Mouse (Mus musculus) embryonic fibroblast, embryonic 13.5 days (primary cell): Measurements from ENCODE around the gene Slc4a4. TPM values are rescaled to one million over a fixed set of nuclear protein-coding genes. Genes with fewer than 3 reads are reported as not detected.
"Not testable (repeated sequence)": the region's sequence is repeated elsewhere in the genome, so short reads cannot be mapped to it uniquely, and the experiment has no call there.

Experiments used
- H3K27ac ChIP-seq: 2 replicates; pipeline ENCODE4 v1.5.1; 2012; ENCODE audit warnings: low read length, control low read depth, inconsistent platforms; ENCODE audit not compliant: insufficient read depth
- H3K4me1 ChIP-seq: 2 replicates; pipeline ENCODE4 v1.6.1; 2011; ENCODE audit warnings: low read length; ENCODE audit not compliant: control insufficient read depth, insufficient read depth
- H3K4me3 ChIP-seq: 2 replicates; pipeline ENCODE4 v1.5.1; 2011; ENCODE audit warnings: mild to moderate bottlenecking, control low read depth, low read length; ENCODE audit not compliant: insufficient read depth
- CTCF ChIP-seq: IDR thresholded peaks from 2 replicates; pipeline ENCODE4 v1.5.1; 2011; ENCODE audit warnings: mild to moderate bottlenecking, control low read depth, low read length, moderate library complexity, borderline replicate concordance; ENCODE audit not compliant: insufficient read depth
- POLR2A ChIP-seq: IDR thresholded peaks from 2 replicates; pipeline ENCODE4 v1.6.1; 2011; ENCODE audit warnings: low read depth, mild to moderate bottlenecking, control low read depth, low read length, moderate library complexity
- polyA plus RNA-seq: library from polyadenylated mRNA; stranded (reverse); fragments of >200 nt; gene quantifications from 2 replicates; pipeline ENCODE4 v1.2.4, GENCODE M21; 2011; ENCODE audit warnings: low read depth; ENCODE audit not compliant: missing spikeins, insufficient read length

Slc4a4 gene
- polyA plus RNA-seq, 1 experiment, result 6.6 TPM

DNA sequence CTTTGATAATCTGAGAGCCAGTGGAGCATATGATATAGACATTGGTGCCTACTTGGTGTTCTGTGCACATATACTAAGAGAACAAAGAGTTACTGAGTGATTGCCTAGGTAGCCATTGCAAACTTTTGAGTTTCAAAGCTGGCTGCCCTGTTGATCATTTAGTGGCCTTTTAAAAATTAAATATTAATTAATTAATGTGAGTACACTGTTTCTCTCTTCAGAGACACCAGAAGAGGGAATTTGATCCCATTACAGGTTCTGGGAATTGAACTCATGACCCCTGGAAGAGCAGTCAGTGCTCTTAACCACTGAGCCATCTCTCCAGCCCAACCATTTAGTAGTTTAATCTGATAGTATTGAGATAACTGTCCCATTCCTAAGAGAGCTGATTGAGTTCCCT lies 209.8 kb downstream of the Slc4a4 start:
- no peaks in the 10 kb centered on the region for H3K4me1 ChIP-seq
- no peak overlapping the region for H3K27ac ChIP-seq
- no peak overlapping the region for H3K4me3 ChIP-seq
- TF ChIP-seq POLR2A (no peak), CTCF (no peak)

DNA sequence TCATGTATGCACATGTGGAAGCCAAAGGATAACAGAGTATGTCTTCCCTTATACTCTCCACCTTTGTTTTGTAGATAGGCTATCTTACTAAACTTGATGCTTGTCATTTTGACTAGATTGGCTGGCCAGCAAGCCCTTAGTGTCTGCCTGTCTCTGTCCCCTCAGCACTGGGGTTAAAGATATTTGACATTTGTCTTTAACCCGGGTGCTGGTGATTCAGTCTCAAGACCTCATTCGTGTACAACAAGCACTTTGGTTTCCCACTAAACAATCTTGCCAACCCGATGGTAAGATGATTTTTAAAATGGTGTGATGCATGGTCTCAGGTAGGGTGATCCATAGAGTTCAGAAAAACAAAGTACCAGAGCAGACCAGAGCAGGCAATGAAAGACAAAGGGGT lies 210.7 kb downstream of the Slc4a4 start:
- TF ChIP-seq POLR2A (no peak), CTCF (no peak)
- Histone ChIP-seq H3K27ac (no peak overlapping the region), H3K4me3 (no peak overlapping the region), H3K4me1 (no peaks in the 10 kb centered on the region)

DNA sequence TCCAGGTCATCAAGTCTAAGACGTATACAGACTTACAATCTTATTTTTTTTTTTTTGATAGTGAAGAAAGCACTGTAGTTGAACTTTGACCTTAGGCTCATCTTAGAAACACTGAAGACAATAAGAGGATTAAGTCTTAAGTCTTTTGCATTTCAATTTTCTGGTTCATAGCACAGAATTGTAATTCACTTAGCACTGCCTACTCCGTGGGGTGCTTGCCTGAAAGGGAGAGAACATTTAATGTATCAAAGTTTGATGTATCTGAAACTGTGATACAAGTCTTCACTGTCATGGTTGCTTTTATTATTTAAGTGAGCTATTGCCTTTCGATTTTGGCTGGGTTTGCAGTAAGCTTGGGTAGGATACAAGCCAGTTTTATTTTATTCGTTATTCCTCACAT lies 211.5 kb downstream of the Slc4a4 start:
- Histone ChIP-seq H3K4me3 (no peak overlapping the region), H3K27ac (no peak overlapping the region), H3K4me1 (no peaks in the 10 kb centered on the region)
- TF ChIP-seq POLR2A (no peak), CTCF (no peak)

DNA sequence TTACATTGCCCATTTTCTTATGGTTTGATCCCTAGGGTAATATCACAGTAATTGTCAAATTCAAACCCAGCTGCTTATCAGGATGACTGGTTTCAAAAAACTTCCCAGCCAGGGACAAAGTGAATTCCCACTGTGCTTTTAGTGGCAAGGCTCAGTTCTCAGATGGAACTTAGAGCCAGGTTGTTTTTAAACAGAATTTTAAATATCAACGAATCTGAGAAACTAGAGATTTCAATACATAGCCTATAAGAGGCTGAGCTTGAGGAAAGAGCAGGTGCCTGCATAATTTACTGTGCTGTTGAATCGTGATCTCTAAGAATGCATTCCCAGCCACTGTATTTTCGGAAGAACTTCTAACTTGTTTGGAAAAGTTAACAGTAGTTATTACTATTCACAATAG lies 213.3 kb downstream of the Slc4a4 start:
- TF ChIP-seq POLR2A (no peak), CTCF (no peak)
- H3K27ac ChIP-seq, result no peak overlapping the region
- H3K4me1 ChIP-seq, result no peaks in the 10 kb centered on the region
- no peak overlapping the region for H3K4me3 ChIP-seq

DNA sequence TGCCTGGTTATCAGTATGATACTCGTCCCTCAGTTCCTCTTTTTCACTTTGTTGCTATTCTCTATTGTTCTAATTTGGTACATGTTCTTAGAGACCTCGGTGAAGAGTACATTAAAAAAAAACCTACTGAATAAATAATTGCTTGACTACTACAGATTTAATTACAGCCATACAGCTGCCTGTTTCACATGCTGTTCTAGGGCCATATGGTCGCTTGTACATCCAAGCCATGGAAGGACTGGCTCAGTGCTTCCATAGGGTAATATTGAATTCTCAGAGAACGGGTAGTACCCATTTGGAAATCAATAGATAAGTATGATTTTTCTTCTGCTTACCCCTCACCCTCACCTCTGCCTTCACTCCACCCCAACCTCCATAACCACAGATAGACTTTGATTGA lies 215.9 kb downstream of the Slc4a4 start:
- H3K4me3 ChIP-seq, result no peak overlapping the region
- TF ChIP-seq CTCF (no peak), POLR2A (no peak)
- H3K4me1 ChIP-seq, result no peaks in the 10 kb centered on the region
- no peak overlapping the region for H3K27ac ChIP-seq

DNA sequence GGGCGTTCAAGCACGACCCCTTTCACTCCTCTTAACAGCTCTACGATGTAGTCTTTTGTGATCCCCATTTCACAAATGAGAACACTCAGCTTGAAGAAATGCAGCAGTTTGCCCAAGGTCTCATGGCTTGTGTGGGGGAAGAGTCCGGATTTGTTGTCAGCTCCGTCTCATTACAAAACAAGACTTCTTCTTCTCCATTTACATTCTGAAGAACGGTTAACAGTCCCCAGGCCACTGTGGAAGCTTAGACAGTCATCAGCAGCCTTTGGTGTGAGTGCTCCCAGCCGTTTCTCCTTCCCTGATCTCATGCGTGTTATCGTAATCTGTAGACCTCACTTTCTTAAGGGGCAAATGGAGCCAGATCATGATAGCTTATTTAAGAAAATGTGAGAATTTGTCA lies 218.7 kb downstream of the Slc4a4 start:
- Histone ChIP-seq H3K4me3 (no peak overlapping the region), H3K4me1 (no peaks in the 10 kb centered on the region), H3K27ac (no peak overlapping the region)
- TF ChIP-seq CTCF, result no peak
- TF ChIP-seq POLR2A, result no peak

DNA sequence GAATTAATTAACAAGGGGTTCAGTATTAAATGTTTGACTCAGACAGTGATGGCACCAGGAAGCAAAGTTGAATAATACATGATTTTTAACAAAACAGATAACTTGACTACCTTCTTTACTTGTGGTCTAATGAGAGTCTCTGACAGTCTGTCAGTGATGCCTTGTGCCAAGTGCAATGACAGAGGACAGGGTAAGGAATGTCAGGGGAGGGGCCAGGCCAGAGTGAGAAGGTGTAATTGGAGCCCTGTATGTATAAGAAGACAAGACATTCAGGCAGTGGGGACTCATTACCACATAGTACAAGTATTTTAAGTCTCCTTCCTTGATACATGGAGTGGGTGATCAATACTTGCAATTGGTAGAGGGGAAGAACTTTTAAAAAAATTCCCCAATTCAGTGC lies 219.6 kb downstream of the Slc4a4 start:
- no peaks in the 10 kb centered on the region for H3K4me1 ChIP-seq
- H3K27ac ChIP-seq, result no peak overlapping the region
- no peak for TF ChIP-seq CTCF
- no peak overlapping the region for H3K4me3 ChIP-seq

DNA sequence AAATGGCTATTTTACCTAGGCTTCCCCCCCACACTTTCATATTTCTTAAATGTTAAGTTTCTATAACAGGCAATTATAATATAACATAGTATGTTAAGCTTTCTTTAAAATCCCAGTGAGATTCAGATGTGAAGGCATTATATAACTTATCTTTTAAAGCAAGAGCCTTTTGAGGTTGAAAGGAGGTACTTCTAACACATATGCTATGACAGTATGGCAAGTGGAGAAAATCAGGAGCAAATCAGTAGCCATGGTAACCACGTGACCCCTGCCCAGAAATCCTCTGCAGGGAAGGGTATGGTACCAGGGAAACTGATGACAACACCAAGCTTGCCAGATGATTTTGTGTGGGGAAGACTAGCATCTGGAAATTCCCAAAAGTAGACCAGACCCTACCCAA lies 222.2 kb downstream of the Slc4a4 start:
- H3K4me1 ChIP-seq, result no peaks in the 10 kb centered on the region
- no peak overlapping the region for H3K4me3 ChIP-seq
- no peak for TF ChIP-seq CTCF
- TF ChIP-seq POLR2A, result no peak
- H3K27ac ChIP-seq, result no peak overlapping the region

DNA sequence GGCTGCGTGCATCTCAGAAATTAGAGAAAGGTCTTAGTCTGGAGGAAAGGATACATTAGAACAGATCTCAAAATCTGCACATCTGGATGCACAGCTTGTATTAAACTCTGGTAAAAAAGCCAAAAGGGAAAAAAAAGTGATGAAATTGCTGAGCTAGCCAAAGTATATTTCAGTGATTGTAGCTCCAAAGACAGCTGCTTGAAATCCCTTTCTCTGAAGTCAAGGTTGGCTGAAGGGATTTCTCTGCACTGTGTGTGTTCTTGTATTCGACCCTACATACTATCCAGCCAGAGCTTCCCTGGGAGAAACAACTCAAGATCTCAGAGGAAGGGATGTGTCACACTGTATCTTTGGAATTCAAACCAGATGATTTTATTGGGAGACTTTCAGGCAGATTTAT lies 223.2 kb downstream of the Slc4a4 start:
- TF ChIP-seq CTCF (no peak), POLR2A (no peak)
- Histone ChIP-seq H3K4me1 (no peaks in the 10 kb centered on the region), H3K4me3 (no peak overlapping the region), H3K27ac (no peak overlapping the region)

DNA sequence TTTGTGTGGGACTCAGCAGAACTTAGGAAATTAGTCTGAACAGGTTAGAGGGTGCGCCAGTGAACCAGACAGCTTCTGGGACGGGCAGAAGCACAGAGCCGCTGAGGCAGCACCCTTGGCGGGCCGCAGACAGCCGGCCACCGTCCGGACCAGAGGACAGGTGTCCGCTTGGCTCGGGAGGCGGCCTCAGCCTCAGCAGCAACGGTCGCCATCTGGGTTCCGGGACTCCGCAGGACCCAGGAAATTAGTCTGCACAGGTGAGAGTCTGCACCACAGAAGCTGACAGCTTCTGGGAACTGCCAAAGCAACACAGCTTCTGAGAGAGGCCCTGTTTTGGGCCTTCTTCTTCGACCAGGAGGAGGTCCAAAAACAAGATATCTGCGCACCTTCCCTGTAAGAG lies 225.4 kb downstream of the Slc4a4 start:
- H3K4me3 ChIP-seq, H3K27ac ChIP-seq, H3K4me1 ChIP-seq: not testable (repeated sequence)

DNA sequence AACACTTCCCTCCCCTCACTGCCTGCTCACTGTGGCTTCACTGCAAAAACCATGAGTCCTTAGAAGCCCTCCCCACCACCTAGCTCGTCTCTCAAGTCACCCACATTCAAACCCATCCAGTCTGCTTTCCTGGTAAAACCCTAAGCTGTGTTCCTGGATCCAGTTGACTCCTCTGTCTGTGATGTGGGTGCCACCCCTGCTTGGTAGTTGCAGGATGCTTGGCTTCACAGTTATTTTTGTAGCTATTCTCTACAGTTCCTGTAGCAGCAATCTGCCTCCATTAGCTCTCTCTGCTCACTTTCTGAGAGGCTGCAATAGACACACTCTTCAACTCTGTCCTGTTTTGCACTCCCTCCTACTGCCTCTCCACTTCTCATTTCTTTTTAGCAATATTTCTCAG lies 234.3 kb downstream of the Slc4a4 start:
- TF ChIP-seq POLR2A, result no peak
- TF ChIP-seq CTCF, result no peak
- no peak overlapping the region for H3K4me3 ChIP-seq
- no peak overlapping the region for H3K27ac ChIP-seq

More for the DNA sequence above, 234.3 kb downstream of the Slc4a4 start:
- H3K4me1 ChIP-seq, result no peaks in the 10 kb centered on the region
